Mouse (Mus musculus) lung, postnatal 0 days (tissue): ENCODE data around the gene Mlxipl.

Experiments used
- CTCF ChIP-seq: IDR thresholded peaks from 2 replicates; pipeline ENCODE4 v1.5.1; 2016; ENCODE audit warnings: antibody characterized with exemption, mild to moderate bottlenecking
- EP300 ChIP-seq: IDR thresholded peaks from 2 replicates; pipeline ENCODE4 v1.6.1; 2016; ENCODE audit warnings: antibody characterized with exemption, mild to moderate bottlenecking, control low read depth

DNA sequence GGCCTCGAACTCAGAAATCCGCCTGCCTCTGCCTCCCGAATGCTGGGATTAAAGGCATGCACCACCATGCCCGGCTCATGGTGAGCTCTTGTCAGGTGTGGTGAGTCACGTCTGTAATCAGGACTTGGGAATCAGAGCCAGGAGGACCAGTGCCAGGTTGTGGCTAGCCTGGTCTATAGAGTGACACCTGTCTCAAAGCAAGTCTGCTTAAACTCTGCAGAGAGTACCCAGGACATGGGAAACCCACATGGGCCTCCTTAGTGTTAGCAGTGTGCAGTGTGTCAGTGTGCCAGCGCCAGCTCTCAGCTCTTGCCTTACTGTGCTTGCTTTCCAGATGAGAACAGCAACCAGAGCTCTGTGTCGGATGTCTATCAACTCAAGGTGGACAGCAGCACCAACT, 89.9 kb downstream of the Mlxipl start:
- TF ChIP-seq CTCF: no peak
- TF ChIP-seq EP300: no peak
